In the genomic region with DNA sequence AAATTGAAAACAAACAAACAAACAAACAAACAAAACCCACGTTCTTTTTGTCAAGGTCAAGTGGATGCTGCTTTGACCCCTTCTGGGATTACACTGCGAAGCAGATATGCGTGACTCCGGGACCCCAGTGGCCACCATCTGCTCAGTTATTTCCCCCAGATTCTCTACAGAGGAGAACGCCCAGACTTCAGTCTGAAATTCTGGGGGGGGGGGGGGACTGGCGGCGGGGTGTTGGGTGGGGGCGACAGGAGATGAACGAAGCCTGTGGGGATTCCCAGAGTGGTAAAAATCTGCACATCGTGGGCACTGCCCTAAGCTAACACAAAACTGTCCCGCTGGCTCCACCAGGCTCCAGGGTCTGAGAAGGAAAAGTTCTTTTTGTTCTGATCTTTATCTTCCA, we compare ENCODE assay signal across 8 mouse cellular contexts. TPM values are rescaled to one million over a fixed set of nuclear protein-coding genes. Genes with fewer than 3 reads are reported as not detected.
DNase-seq lines count a peak whose midpoint lies in the region; ATAC-seq and TF ChIP-seq lines count a peak whose summit lies in the region.

No protein-coding gene starts in this region.

- ATAC-seq in heart, embryonic 14.5 days (ENCODE audit: insufficient number of reproducible peaks, insufficient read depth, low FRiP score, low read depth), result no peak
- no peak for ATAC-seq in hindbrain, embryonic 11.5 days (ENCODE audit: low FRiP score)
- no peak for ATAC-seq in liver, postnatal 0 days

- no peaks in the 10 kb centered on the region for H3K9me3 ChIP-seq in heart, embryonic 14.5 days (ENCODE audit: control insufficient read depth, low read length)
- no peaks in the 10 kb centered on the region for H3K9me3 ChIP-seq in hindbrain, embryonic 11.5 days (ENCODE audit: control insufficient read depth, low read length)
- no peaks in the 10 kb centered on the region for H3K9me3 ChIP-seq in liver, postnatal 0 days (ENCODE audit: low read length)

- H3K36me3 ChIP-seq in heart, embryonic 14.5 days (ENCODE audit: control insufficient read depth, insufficient read depth, low read length), result no peaks in the 10 kb centered on the region
- no peaks in the 10 kb centered on the region for H3K36me3 ChIP-seq in hindbrain, embryonic 11.5 days (ENCODE audit: control insufficient read depth, insufficient read depth, low read length)
- H3K36me3 ChIP-seq in liver, postnatal 0 days (replicated peaks; ENCODE audit: insufficient read depth, low read length), result no peaks in the 10 kb centered on the region

- H3K27ac ChIP-seq in heart, embryonic 14.5 days (replicated peaks in 1 of 2; ENCODE audit: control insufficient read depth in 1 of 2, insufficient read depth in 1 of 2, low read depth in 2 of 2, low read length in 2 of 2), result no peak overlapping the region
- H3K27ac ChIP-seq in brown adipose tissue, adult 24 weeks (replicated peaks; ENCODE audit: low read depth, low read length), result peak overlapping the region; percentile 89
- no peak overlapping the region for H3K27ac ChIP-seq in hindbrain, embryonic 11.5 days (ENCODE audit: low read depth, low read length)
- H3K27ac ChIP-seq in liver, postnatal 0 days (ENCODE audit: low read depth), result no peak overlapping the region

- no peak overlapping the region; the same call in 1 of the 2 replicates for H3K9ac ChIP-seq in heart, embryonic 14.5 days (ENCODE audit: low read length)
- no peak overlapping the region for H3K9ac ChIP-seq in hindbrain, embryonic 11.5 days (ENCODE audit: low read depth, low read length)
- no peak overlapping the region for H3K9ac ChIP-seq in liver, postnatal 0 days (replicated peaks)

- no peak for DNase-seq in heart, adult 9 months (ENCODE audit: low spot score in 2 of 2)
- no peak for DNase-seq in hindbrain, embryonic 11.5 days (ENCODE audit: low spot score)
- DNase-seq in liver, postnatal 0 days, result no peak
- DNase-seq in right cerebral cortex, postnatal 14 days, result no peak
- DNase-seq in adrenal gland, adult 8-10 months, result no peak
- no peak for DNase-seq in lung, postnatal 36 days

- peak overlapping the region; percentile 48 to 55; a peak in 3 of 4 replicates for H3K4me3 ChIP-seq in heart, embryonic 14.5 days (ENCODE audit: control insufficient read depth in 1 of 2, insufficient read depth in 1 of 2, low read depth in 1 of 2, low read length in 2 of 2)
- peak overlapping the region; percentile 71 for H3K4me3 ChIP-seq in brown adipose tissue, adult 24 weeks (ENCODE audit: insufficient read depth, low read depth, low read length)
- H3K4me3 ChIP-seq in hindbrain, embryonic 11.5 days (ENCODE audit: low read depth, low read length), result no peak overlapping the region
- no peak overlapping the region for H3K4me3 ChIP-seq in liver, postnatal 0 days (ENCODE audit: low read depth, low read length)

- H3K27me3 ChIP-seq in heart, embryonic 14.5 days (ENCODE audit: control insufficient read depth, insufficient read depth, low read length), result peaks cover 59% of the 10 kb centered on the region
- peaks cover 20% of the 10 kb centered on the region for H3K27me3 ChIP-seq in hindbrain, embryonic 11.5 days (ENCODE audit: control insufficient read depth, insufficient read depth, low read length)
- H3K27me3 ChIP-seq in liver, postnatal 0 days (ENCODE audit: insufficient read depth, low read length), result peaks cover 57% of the 10 kb centered on the region

- TF ChIP-seq CTCF in liver, postnatal 0 days (IDR thresholded peaks at IDR 0.05; ENCODE audit: low read depth), result no peak

- peaks cover 2 to 26% of the 10 kb centered on the region in 2 experiments; a peak in 2 of 4 replicates for H3K4me1 ChIP-seq in heart, embryonic 14.5 days (ENCODE audit: control insufficient read depth in 2 of 2, insufficient read depth in 2 of 2, low read length in 2 of 2)
- no peaks in the 10 kb centered on the region; the same call in 1 of the 2 replicates for H3K4me1 ChIP-seq in brown adipose tissue, adult 24 weeks (ENCODE audit: control insufficient read depth, insufficient read depth, insufficient read length, low read length)
- peaks cover 7% of the 10 kb centered on the region for H3K4me1 ChIP-seq in hindbrain, embryonic 11.5 days (replicated peaks; ENCODE audit: control insufficient read depth, insufficient read depth, low read length)
- peaks cover 10% of the 10 kb centered on the region; the same call in 1 of the 2 replicates for H3K4me1 ChIP-seq in liver, postnatal 0 days (ENCODE audit: insufficient read depth)

- TF ChIP-seq EP300 in liver, postnatal 0 days (IDR thresholded peaks at IDR 0.05; ENCODE audit: low read depth), result no peak

- WGBS in heart, embryonic 14.5 days, result 3% methylated on average over 11 of the region's 11 CpGs
- 1% methylated on average over 11 of the region's 11 CpGs for WGBS in hindbrain, embryonic 11.5 days
- 4% methylated on average over 11 of the region's 11 CpGs for WGBS in liver, postnatal 0 days (ENCODE audit: insufficient replicate concordance)

- H3K4me2 ChIP-seq in heart, embryonic 14.5 days (ENCODE audit: low read length), result peak overlapping the region; percentile 88
- H3K4me2 ChIP-seq in hindbrain, embryonic 11.5 days (replicated peaks; ENCODE audit: low read depth, low read length), result peak overlapping the region; percentile 90; the same call in 1 of the 2 replicates
- peak overlapping the region; percentile 63 for H3K4me2 ChIP-seq in liver, postnatal 0 days (ENCODE audit: low read depth, low read length)

RNA-seq across cellular contexts. Expression of a gene that starts 0.8 kb away (rescaled TPM):
- polyA plus RNA-seq in heart, embryonic 14.5 days (2014; fragmentation: Nextera tagmentation; extraction: Ambion mirVana), result 16.0 and 19.5 TPM in 2 replicates
- polyA plus RNA-seq in brown adipose tissue, adult 24 weeks (2012; ENCODE audit: insufficient read depth, insufficient read length, missing spikeins), result 12.1 and 20.7 TPM in 2 replicates
- 10.7 and 13.1 TPM in 2 replicates for polyA plus RNA-seq in hindbrain, embryonic 11.5 days (2014; fragmentation: Nextera tagmentation; extraction: Ambion mirVana)
- 0.14 and 0.18 TPM in 2 replicates for polyA plus RNA-seq in liver, postnatal 0 days (2015; fragmentation: Nextera tagmentation; extraction: Ambion mirVana)
- 1 to 10 TPM; 1.5 to 4.1 (median 3.0) TPM for total RNA-seq in adrenal gland, adult 8-10 months (2022)

RNA-seq across cellular contexts. Expression of a gene that starts 37.3 kb away (rescaled TPM):
- 5.7 and 6.1 TPM in 2 replicates for polyA plus RNA-seq in heart, embryonic 14.5 days (2014; fragmentation: Nextera tagmentation; extraction: Ambion mirVana)
- polyA plus RNA-seq in brown adipose tissue, adult 24 weeks (2012; ENCODE audit: insufficient read depth, insufficient read length, missing spikeins), result 36.2 and 39.3 TPM in 2 replicates
- polyA plus RNA-seq in hindbrain, embryonic 11.5 days (2014; fragmentation: Nextera tagmentation; extraction: Ambion mirVana), result 13.4 and 14.8 TPM in 2 replicates
- polyA plus RNA-seq in liver, postnatal 0 days (2015; fragmentation: Nextera tagmentation; extraction: Ambion mirVana), result 8.2 and 8.7 TPM in 2 replicates
- total RNA-seq in adrenal gland, adult 8-10 months (2022), result 100 to 1,000 TPM; 134 to 367 (median 207) TPM

Comparison
In these comparisons a context has a peak if more than half of its experiments do, and no peak if none do; other contexts are left out.
1. H3K4me3 ChIP-seq: peak in heart, embryonic 14.5 days (2 of 2) and brown adipose tissue, adult 24 weeks (single experiment); none in hindbrain, embryonic 11.5 days (single experiment) and liver, postnatal 0 days (single experiment).
2. Peak in every context shown above with its lines, with median percentiles within 50 percentile points of each other: H3K4me2 ChIP-seq.